Mouse (Mus musculus) small intestine, adult 2 months (tissue): ENCODE measurements around the gene Oprl1.

Experiments used
- CTCF ChIP-seq: fragments of 200-500 bp; IDR thresholded peaks from 2 replicates; pipeline ENCODE4 v1.5.1; 2012; ENCODE audit warnings: low read depth, mild to moderate bottlenecking, control low read depth, inconsistent platforms, low read length, moderate library complexity, mixed read lengths; ENCODE audit not compliant: insufficient replicate concordance, insufficient read length; ENCODE audit errors: extremely low read depth
- POLR2A ChIP-seq: fragments of 200-500 bp; IDR thresholded peaks from 2 replicates; pipeline ENCODE4 v1.6.1; 2012; ENCODE audit warnings: low read depth, mild to moderate bottlenecking, control low read depth, inconsistent platforms, low read length, moderate library complexity

GRCm38 (mm10) chr2:181714903-181715326 is at the start of gene Oprl1:
- TF ChIP-seq CTCF: no peak
- TF ChIP-seq POLR2A: no peak
